16 mouse cellular contexts compared by ENCODE assay signal in the genomic region with DNA sequence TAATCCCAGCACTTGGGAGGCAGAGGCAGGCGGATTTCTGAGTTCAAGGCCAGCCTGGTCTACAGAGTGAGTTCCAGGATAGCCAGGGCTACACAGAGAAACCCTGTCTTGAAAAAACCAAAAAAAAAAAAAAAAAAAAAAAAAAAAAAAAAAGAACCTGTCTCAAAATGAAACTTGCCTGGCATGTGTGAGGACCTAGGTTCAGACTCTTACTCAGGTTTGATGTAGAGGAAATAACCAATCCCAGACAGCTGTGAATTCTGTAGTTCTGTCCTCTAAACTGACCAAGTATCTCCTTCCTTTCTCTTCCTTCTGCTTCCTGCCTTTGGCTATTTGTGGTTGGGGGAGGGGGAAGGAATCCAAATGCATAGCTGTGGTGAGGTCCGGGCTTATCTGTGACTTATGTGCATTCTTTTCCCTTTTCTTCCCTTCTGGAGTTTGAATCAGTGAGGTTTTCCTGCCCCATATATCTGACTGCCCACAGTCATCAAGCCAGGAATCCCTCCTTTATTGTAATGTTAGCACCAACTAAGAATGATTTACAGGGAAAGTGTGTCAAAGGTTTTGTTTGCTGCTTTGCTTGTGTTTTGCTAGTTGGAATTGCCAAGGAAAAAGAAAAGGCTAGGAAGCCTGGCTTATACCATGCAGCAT. TPM values are rescaled to one million over a fixed set of nuclear protein-coding genes. Genes with fewer than 3 reads are reported as not detected.
DNase-seq lines count a peak whose midpoint lies in the region; ATAC-seq and TF ChIP-seq lines count a peak whose summit lies in the region.
"Had no signal": no experiment of that assay in that cellular context is flagged by ENCODE, and none has a peak within 500 bp of the region (broad histone marks: within the 10 kb centered on the region; RNA-seq: fewer than 3 reads in every experiment).

No protein-coding gene starts in this region.

- 48% methylated on average over 2 of the region's 2 CpGs for WGBS in heart, postnatal 0 days

- no peak for ATAC-seq in heart, postnatal 0 days (ENCODE audit: insufficient read depth, low read depth)
- ATAC-seq: forebrain, embryonic 14.5 days; hindbrain, postnatal 0 days had no signal

- no peak for TF ChIP-seq EP300 in heart, postnatal 0 days (IDR thresholded peaks at IDR 0.05; ENCODE audit: low read depth)

- peaks cover 100% of the 10 kb centered on the region for H3K79me2 ChIP-seq in C2C12 (ENCODE audit: control insufficient read depth, insufficient read depth)

- TF ChIP-seq CTCF in heart, postnatal 0 days (IDR thresholded peaks at IDR 0.05; ENCODE audit: low read depth): no peak
- no peak for TF ChIP-seq CTCF in C2C12 (IDR thresholded peaks at IDR 0.05; ENCODE audit: control insufficient read depth, insufficient read depth, insufficient read length)

- H3K9me3 ChIP-seq in heart, postnatal 0 days (replicated peaks; ENCODE audit: control insufficient read depth, low read length): no peaks in the 10 kb centered on the region
- H3K9me3 ChIP-seq: limb, embryonic 12.5 days had no signal

- no peak overlapping the region for H3ac ChIP-seq in C2C12 (ENCODE audit: control insufficient read depth, insufficient read length, low read depth)

- peaks cover 18% of the 10 kb centered on the region for H3K4me1 ChIP-seq in heart, postnatal 0 days (ENCODE audit: control insufficient read depth, insufficient read depth)

- no peak overlapping the region for H3K4me2 ChIP-seq in heart, postnatal 0 days (ENCODE audit: low read depth, low read length)
- H3K4me2 ChIP-seq: limb, embryonic 12.5 days had no signal

- no peak overlapping the region for H3K9ac ChIP-seq in heart, postnatal 0 days (replicated peaks; ENCODE audit: low read depth, low read length)
- H3K9ac ChIP-seq: limb, embryonic 12.5 days had no signal

- H3K27me3 ChIP-seq in heart, postnatal 0 days (ENCODE audit: control insufficient read depth, insufficient read depth, low read length): no peaks in the 10 kb centered on the region
- H3K27me3 ChIP-seq in C2C12 (ENCODE audit: control insufficient read depth, insufficient read depth, insufficient read length): no peaks in the 10 kb centered on the region
- H3K27me3 ChIP-seq: limb, embryonic 12.5 days had no signal

- intact Hi-C loops in heart, postnatal 10 days (cut with DNase I): no loop called here

- peaks cover 20% of the 10 kb centered on the region for H3K36me3 ChIP-seq in heart, postnatal 0 days (replicated peaks; ENCODE audit: control insufficient read depth, insufficient read depth, low read length)
- H3K36me3 ChIP-seq in C2C12 (ENCODE audit: control insufficient read depth, insufficient read depth): peaks cover 66% of the 10 kb centered on the region

- no peak overlapping the region for H3K4me3 ChIP-seq in heart, postnatal 0 days (ENCODE audit: low read depth, low read length)
- H3K4me3 ChIP-seq in C2C12 (ENCODE audit: insufficient read depth, poor library complexity, severe bottlenecking): no peak overlapping the region
- H3K4me3 ChIP-seq: limb, embryonic 12.5 days had no signal

- H3K27ac ChIP-seq in heart, postnatal 0 days (ENCODE audit: low read depth): 0 out of 2 replicates have a peak overlapping the region, but pooled peaks have one; percentile 26
- H3K27ac ChIP-seq: hindbrain, postnatal 0 days; limb, embryonic 12.5 days had no signal

- peaks cover 87% of the 10 kb centered on the region for H3K79me3 ChIP-seq in C2C12 (ENCODE audit: low read depth)

- no peak for DNase-seq in heart, postnatal 0 days (ENCODE audit: low spot score)
- no peak for DNase-seq in heart, postnatal 10 days
- DNase-seq in adipocyte (ENCODE audit: low spot score): peak; percentile 55
- peak; percentile 51 for DNase-seq in kidney, postnatal 10 days
- no peak for DNase-seq in retina, embryonic 14.5 days (ENCODE audit: low spot score)
- no peak for DNase-seq in cerebellum, postnatal 25 days
- no peak for DNase-seq in ovary, adult 18-20 months (ENCODE audit: low spot score)
- DNase-seq: adrenal gland, postnatal 25 days; cerebellum, adult 18-20 months; gastrocnemius, postnatal 25 days; layer of hippocampus, adult 9-11 months; lung, postnatal 4 days had no signal

TF ChIP-seq in C2C12, 6 proteins besides CTCF, POLR2A, EP300 and RAD21:
- TF ChIP-seq FOSL1 (IDR thresholded peaks at IDR 0.05; ENCODE audit: insufficient read depth, low read length, poor library complexity, severe bottlenecking): no peak
- TF ChIP-seq MAX (IDR thresholded peaks at IDR 0.05): no peak
- TF ChIP-seq USF1 (IDR thresholded peaks at IDR 0.05; ENCODE audit: low read depth): no peak
- no peak for TF ChIP-seq MYOG (IDR thresholded peaks at IDR 0.05; ENCODE audit: control insufficient read depth, extremely low read depth, insufficient read length)
- TF ChIP-seq MYOD1 (IDR thresholded peaks at IDR 0.05; ENCODE audit: control insufficient read depth, insufficient read length, low read depth): peak; percentile 7
- TF ChIP-seq CEBPB (IDR thresholded peaks at IDR 0.05; ENCODE audit: low read depth): no peak
TF ChIP-seq in C2C12: peak in this region for 1.

RNA-seq across cellular contexts. Expression of a gene that starts 8.4 kb away (rescaled TPM):
- total RNA-seq in heart, postnatal 0 days (2014; rRNA removed; ENCODE audit: low replicate concordance): 57.0 and 74.0 TPM in 2 replicates
- 70.8 and 88.4 TPM in 2 replicates for polyA plus RNA-seq in heart, postnatal 0 days (2015; fragmentation: Nextera tagmentation; extraction: Ambion mirVana)
- total RNA-seq in heart, postnatal 10 days (2021): 100 to 1,000 TPM; 108 to 112 TPM
- polyA plus RNA-seq in C2C12 (2012; fragmentation: generic; extraction: Trizol): 39.3 TPM

RNA-seq across cellular contexts. Expression of a gene that starts 37.2 kb away (rescaled TPM):
- total RNA-seq in heart, postnatal 0 days (2014; rRNA removed; ENCODE audit: low replicate concordance): 127 and 143 TPM in 2 replicates
- 40.4 and 45.2 TPM in 2 replicates for polyA plus RNA-seq in heart, postnatal 0 days (2015; fragmentation: Nextera tagmentation; extraction: Ambion mirVana)
- total RNA-seq in heart, postnatal 10 days (2021): 100 to 1,000 TPM; 151 to 153 TPM
- polyA plus RNA-seq in C2C12 (2012; fragmentation: generic; extraction: Trizol): 166 TPM

RNA-seq across cellular contexts. Expression of a gene that starts 45.2 kb away (rescaled TPM):
- 112 and 120 TPM in 2 replicates for total RNA-seq in heart, postnatal 0 days (2014; rRNA removed; ENCODE audit: low replicate concordance)
- 553 and 573 TPM in 2 replicates for polyA plus RNA-seq in heart, postnatal 0 days (2015; fragmentation: Nextera tagmentation; extraction: Ambion mirVana)
- total RNA-seq in heart, postnatal 10 days (2021): 100 to 1,000 TPM; 738 to 749 TPM
- 528 TPM for polyA plus RNA-seq in C2C12 (2012; fragmentation: generic; extraction: Trizol)

RNA-seq across cellular contexts. Expression of a gene that starts 56.7 kb away (rescaled TPM):
- total RNA-seq in heart, postnatal 0 days (2014; rRNA removed; ENCODE audit: low replicate concordance): 55.9 and 64.6 TPM in 2 replicates
- 28.7 and 29.2 TPM in 2 replicates for polyA plus RNA-seq in heart, postnatal 0 days (2015; fragmentation: Nextera tagmentation; extraction: Ambion mirVana)
- 10 to 100 TPM; 35.4 to 37.3 TPM for total RNA-seq in heart, postnatal 10 days (2021)
- polyA plus RNA-seq in C2C12 (2012; fragmentation: generic; extraction: Trizol): 8.9 TPM

Comparison
In these comparisons a context has a peak if more than half of its experiments do, and no peak if none do; other contexts are left out.
1. DNase-seq: peak in adipocyte (single experiment) and kidney, postnatal 10 days (single experiment); none in heart, postnatal 0 days (single experiment), heart, postnatal 10 days (0 of 2), retina, embryonic 14.5 days (single experiment), cerebellum, postnatal 25 days (0 of 2) and ovary, adult 18-20 months (single experiment).